Mouse (Mus musculus): ENCODE measurements around the gene Tcf7.

DNA sequence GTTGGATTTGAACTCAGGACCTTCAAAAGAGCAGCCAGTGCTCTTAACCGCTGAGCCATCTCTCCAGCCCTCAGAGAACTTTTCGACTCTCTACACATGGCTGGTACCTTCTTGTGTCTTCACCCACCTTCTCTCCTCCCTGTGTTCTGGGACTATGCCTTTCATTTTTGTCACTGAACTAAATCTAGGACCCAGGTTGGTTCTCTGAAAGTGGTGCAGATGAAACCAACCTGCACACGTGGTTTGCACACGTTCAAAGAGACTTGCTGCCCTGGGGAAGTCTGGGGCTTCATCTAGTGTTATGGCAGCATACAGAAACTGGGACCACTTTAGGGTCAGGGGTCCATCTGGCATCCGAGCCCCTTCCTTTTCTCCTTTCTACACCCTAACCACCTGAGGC is 15.5 kb downstream of the Tcf7 start:
- TF ChIP-seq CTCF (IDR thresholded peaks at IDR 0.05; ENCODE audit: low read depth, low read length), result no peak
- TF ChIP-seq TAL1 (conservative IDR thresholded peaks at IDR 0.05; ENCODE audit: low read depth, low read length), result no peak
- no peak for TF ChIP-seq GATA1 (IDR thresholded peaks at IDR 0.05; ENCODE audit: borderline replicate concordance, low read length)
- TF ChIP-seq POLR2AphosphoS5 (IDR thresholded peaks at IDR 0.05; ENCODE audit: insufficient replicate concordance, low read depth, low read length), result no peak
- no peak for TF ChIP-seq GATA2 (IDR thresholded peaks at IDR 0.05; ENCODE audit: borderline replicate concordance, low read depth, low read length)
